Mouse (Mus musculus): Measurements from ENCODE around the gene Chd8. TPM values are rescaled to one million over a fixed set of nuclear protein-coding genes. Genes with fewer than 3 reads are reported as not detected.

The Chd8 gene
- 10.4 TPM for polyA plus RNA-seq (2014; fragmentation: Illumina TruSeq; extraction: RNeasy Lipid Tissue Mini Kit (QIAGEN cat#74804); ENCODE audit: low read depth, low replicate concordance)

GRCm38 (mm10) chr14:52257484-52258213 is at the start of gene Chd8:
Gene Chd8, minus strand, starts transcription at chr14:52257780.

GRCm38 (mm10) chr14:52304644-52305271 is 47.2 kb upstream of the Chd8 start, which contains the start of gene Mettl3:
Gene Mettl3, minus strand, starts transcription at chr14:52305128.

GRCm38 (mm10) chr14:52278932-52279746 is 21.6 kb upstream of the Chd8 start, which contains the start of the genes Tox4 and Rab2b:
Gene Tox4, plus strand, starts transcription at chr14:52279146.
Gene Rab2b, minus strand, starts transcription at chr14:52279545.

GRCm38 (mm10) chr14:52197156-52197878 is 60.3 kb downstream of the Chd8 start, which contains the start of gene Supt16:
Gene Supt16, minus strand, starts transcription at chr14:52197416.

Other genes with a start within 250 kb of the Chd8 start
- gene Tmem253, start 242.1 kb downstream of the Chd8 start, polyA plus RNA-seq (2014; fragmentation: Illumina TruSeq; extraction: RNeasy Lipid Tissue Mini Kit (QIAGEN cat#74804); ENCODE audit: low read depth, low replicate concordance), result not detected
- gene Zfp219, start 237.0 kb downstream of the Chd8 start, polyA plus RNA-seq (2014; fragmentation: Illumina TruSeq; extraction: RNeasy Lipid Tissue Mini Kit (QIAGEN cat#74804); ENCODE audit: low read depth, low replicate concordance), result 1.1 TPM
- not detected for gene Olfr221, start 215.3 kb downstream of the Chd8 start, polyA plus RNA-seq (2014; fragmentation: Illumina TruSeq; extraction: RNeasy Lipid Tissue Mini Kit (QIAGEN cat#74804); ENCODE audit: low read depth, low replicate concordance)
- gene Hnrnpc, start 153.8 kb downstream of the Chd8 start, polyA plus RNA-seq (2014; fragmentation: Illumina TruSeq; extraction: RNeasy Lipid Tissue Mini Kit (QIAGEN cat#74804); ENCODE audit: low read depth, low replicate concordance), result 162 TPM
- gene Rpgrip1, start 147.1 kb downstream of the Chd8 start, polyA plus RNA-seq (2014; fragmentation: Illumina TruSeq; extraction: RNeasy Lipid Tissue Mini Kit (QIAGEN cat#74804); ENCODE audit: low read depth, low replicate concordance), result 0.48 TPM
- 16.4 TPM for gene Supt16, start 60.4 kb downstream of the Chd8 start, polyA plus RNA-seq (2014; fragmentation: Illumina TruSeq; extraction: RNeasy Lipid Tissue Mini Kit (QIAGEN cat#74804); ENCODE audit: low read depth, low replicate concordance)
- gene Tox4, start 21.4 kb upstream of the Chd8 start, polyA plus RNA-seq (2014; fragmentation: Illumina TruSeq; extraction: RNeasy Lipid Tissue Mini Kit (QIAGEN cat#74804); ENCODE audit: low read depth, low replicate concordance), result 15.6 TPM
- gene Rab2b, start 21.8 kb upstream of the Chd8 start, polyA plus RNA-seq (2014; fragmentation: Illumina TruSeq; extraction: RNeasy Lipid Tissue Mini Kit (QIAGEN cat#74804); ENCODE audit: low read depth, low replicate concordance), result 3.4 TPM
- 16.2 TPM for gene Mettl3, start 47.3 kb upstream of the Chd8 start, polyA plus RNA-seq (2014; fragmentation: Illumina TruSeq; extraction: RNeasy Lipid Tissue Mini Kit (QIAGEN cat#74804); ENCODE audit: low read depth, low replicate concordance)
- 0.66 TPM for gene Sall2, start 71.0 kb upstream of the Chd8 start, polyA plus RNA-seq (2014; fragmentation: Illumina TruSeq; extraction: RNeasy Lipid Tissue Mini Kit (QIAGEN cat#74804); ENCODE audit: low read depth, low replicate concordance)
- gene Olfr1513, start 98.6 kb upstream of the Chd8 start, polyA plus RNA-seq (2014; fragmentation: Illumina TruSeq; extraction: RNeasy Lipid Tissue Mini Kit (QIAGEN cat#74804); ENCODE audit: low read depth, low replicate concordance), result not detected
- not detected for gene Olfr1512, start 121.4 kb upstream of the Chd8 start, polyA plus RNA-seq (2014; fragmentation: Illumina TruSeq; extraction: RNeasy Lipid Tissue Mini Kit (QIAGEN cat#74804); ENCODE audit: low read depth, low replicate concordance)
- not detected for gene Olfr1511, start 139.6 kb upstream of the Chd8 start, polyA plus RNA-seq (2014; fragmentation: Illumina TruSeq; extraction: RNeasy Lipid Tissue Mini Kit (QIAGEN cat#74804); ENCODE audit: low read depth, low replicate concordance)
- gene Olfr1510, start 156.6 kb upstream of the Chd8 start, polyA plus RNA-seq (2014; fragmentation: Illumina TruSeq; extraction: RNeasy Lipid Tissue Mini Kit (QIAGEN cat#74804); ENCODE audit: low read depth, low replicate concordance), result not detected
- gene Olfr1509, start 185.2 kb upstream of the Chd8 start, polyA plus RNA-seq (2014; fragmentation: Illumina TruSeq; extraction: RNeasy Lipid Tissue Mini Kit (QIAGEN cat#74804); ENCODE audit: low read depth, low replicate concordance), result not detected
- not detected for gene Olfr1508, start 209.7 kb upstream of the Chd8 start, polyA plus RNA-seq (2014; fragmentation: Illumina TruSeq; extraction: RNeasy Lipid Tissue Mini Kit (QIAGEN cat#74804); ENCODE audit: low read depth, low replicate concordance)
- gene Olfr1507, start 238.0 kb upstream of the Chd8 start, polyA plus RNA-seq (2014; fragmentation: Illumina TruSeq; extraction: RNeasy Lipid Tissue Mini Kit (QIAGEN cat#74804); ENCODE audit: low read depth, low replicate concordance), result not detected